Mouse (Mus musculus): ENCODE measurements at regions not wholly inside any gene's neighbourhood (a gene's known extent, or its start where the extent isn't known, plus 50 kb on each side); places are given as distances from the start of the nearest gene placed in this dataset.

- DNase-seq, result no peak
These were observed 519.4 kb upstream of the Fam241a start for GRCm38 (mm10) chr3:128415568-128415967.

- DNase-seq, result no peak
These were observed 517.4 kb upstream of the Fam241a start for GRCm38 (mm10) chr3:128413481-128413880.

- DNase-seq, result no peak
These were observed 516.0 kb upstream of the Fam241a start for GRCm38 (mm10) chr3:128412157-128412556.

- no peak for DNase-seq
These were observed 498.7 kb upstream of the Fam241a start for GRCm38 (mm10) chr3:128394805-128395204.

GRCm38 (mm10) chr3:128380579-128380978 lies 484.5 kb upstream of the Fam241a start:
- no peak for DNase-seq

- no peak for DNase-seq
These were observed 473.5 kb upstream of the Fam241a start for GRCm38 (mm10) chr3:128369521-128370127.

GRCm38 (mm10) chr3:128362310-128362709 lies 466.2 kb upstream of the Fam241a start:
- DNase-seq, result no peak

- peak in 1 of 2 experiments; percentile 18 for DNase-seq
These were observed 453.0 kb upstream of the Fam241a start for GRCm38 (mm10) chr3:128349123-128349522.

- no peak for DNase-seq
These were observed 451.9 kb upstream of the Fam241a start for GRCm38 (mm10) chr3:128347782-128348574.

GRCm38 (mm10) chr3:128337508-128337907 lies 441.4 kb upstream of the Fam241a start:
- no peak for DNase-seq

GRCm38 (mm10) chr3:128337031-128337430 lies 440.9 kb upstream of the Fam241a start:
- peak; percentile 25 to 65 for DNase-seq

GRCm38 (mm10) chr3:128327677-128328076 lies 431.6 kb upstream of the Fam241a start:
- no peak for DNase-seq

GRCm38 (mm10) chr3:128301312-128301711 lies 405.2 kb upstream of the Fam241a start:
- DNase-seq, result no peak

GRCm38 (mm10) chr3:128298110-128298509 lies 402.0 kb upstream of the Fam241a start:
- no peak for DNase-seq

GRCm38 (mm10) chr3:128287846-128288245 lies 391.7 kb upstream of the Fam241a start:
- DNase-seq, result no peak

- no peak for DNase-seq
These were observed 389.1 kb upstream of the Fam241a start for GRCm38 (mm10) chr3:128285214-128285613.

- DNase-seq, result no peak
These were observed 384.5 kb upstream of the Fam241a start for GRCm38 (mm10) chr3:128280626-128281025.

GRCm38 (mm10) chr3:128270576-128270975 lies 374.5 kb upstream of the Fam241a start:
- DNase-seq, result peak; percentile 3 to 11

GRCm38 (mm10) chr3:128261208-128261607 lies 365.1 kb upstream of the Fam241a start:
- DNase-seq, result no peak

- peak in 1 of 2 experiments; percentile 4 for DNase-seq
These were observed 351.7 kb upstream of the Fam241a start for GRCm38 (mm10) chr3:128247816-128248215.

- no peak for DNase-seq
These were observed 343.8 kb upstream of the Fam241a start for GRCm38 (mm10) chr3:128239813-128240421.

- DNase-seq, result no peak
These were observed 334.3 kb upstream of the Fam241a start for GRCm38 (mm10) chr3:128230390-128230789.

- DNase-seq, result no peak
These were observed 330.9 kb upstream of the Fam241a start for GRCm38 (mm10) chr3:128226930-128227585.

All from cerebellum, postnatal 25 days (tissue).